Mouse (Mus musculus) NIH3T3 (cell line): ENCODE measurements at regions not wholly inside any gene's neighbourhood (a gene's known extent, or its start where the extent isn't known, plus 50 kb on each side); places are given as distances from the start of the nearest gene placed in this dataset.
A peak's percentile ranks its signal among the peaks of the same experiment; 100 is the strongest.
"Not testable (repeated sequence)": the region's sequence is repeated elsewhere in the genome, so short reads cannot be mapped to it uniquely, and the experiment has no call there.

Experiments
- DNase-seq: peaks from one replicate; pipeline ENCODE4 v3.0.0-alpha.2; 2012; ENCODE audit warnings: low read depth

DNA sequence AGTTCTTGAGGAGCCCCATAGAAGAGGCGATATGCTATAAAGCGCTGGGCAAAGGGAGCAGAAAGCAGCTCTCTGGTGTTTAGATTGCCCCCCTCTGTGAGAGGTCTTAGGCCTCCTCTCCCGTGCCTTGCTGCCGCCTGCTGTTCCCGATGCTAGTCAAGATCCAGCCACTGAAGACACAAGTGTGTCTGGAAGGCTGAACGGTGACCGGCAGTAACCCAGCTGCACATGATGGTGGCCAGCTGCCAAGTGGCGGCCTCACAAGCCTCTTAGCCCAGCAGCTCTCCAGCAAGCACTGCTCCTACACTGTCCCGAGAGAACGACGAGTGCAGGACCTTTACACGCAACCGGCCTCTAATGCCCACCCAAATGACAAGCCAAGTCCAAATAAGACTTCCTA lies 104.1 kb upstream of the Abca1 start:
- DNase-seq: peak; percentile 34

DNA sequence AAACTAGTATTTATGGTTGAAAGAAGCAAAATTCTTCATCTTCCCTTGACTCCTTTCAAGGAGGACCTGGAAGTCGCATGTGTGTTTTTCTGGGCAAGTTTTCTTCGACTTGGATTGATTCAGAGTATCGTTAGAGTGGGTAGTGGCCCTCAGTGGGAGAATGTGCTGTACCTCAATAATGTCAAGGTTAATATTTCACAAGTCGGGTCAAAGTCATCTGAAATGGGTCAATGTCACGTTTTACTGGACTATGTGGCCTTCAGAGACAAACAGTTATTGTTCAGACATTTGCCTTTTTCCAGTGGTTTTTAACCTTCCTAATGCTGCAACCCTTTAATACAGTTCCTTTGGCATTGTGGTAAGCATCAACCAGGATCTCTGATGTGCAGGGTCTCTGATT lies 102.8 kb upstream of the Abca1 start:
- no peak for DNase-seq

DNA sequence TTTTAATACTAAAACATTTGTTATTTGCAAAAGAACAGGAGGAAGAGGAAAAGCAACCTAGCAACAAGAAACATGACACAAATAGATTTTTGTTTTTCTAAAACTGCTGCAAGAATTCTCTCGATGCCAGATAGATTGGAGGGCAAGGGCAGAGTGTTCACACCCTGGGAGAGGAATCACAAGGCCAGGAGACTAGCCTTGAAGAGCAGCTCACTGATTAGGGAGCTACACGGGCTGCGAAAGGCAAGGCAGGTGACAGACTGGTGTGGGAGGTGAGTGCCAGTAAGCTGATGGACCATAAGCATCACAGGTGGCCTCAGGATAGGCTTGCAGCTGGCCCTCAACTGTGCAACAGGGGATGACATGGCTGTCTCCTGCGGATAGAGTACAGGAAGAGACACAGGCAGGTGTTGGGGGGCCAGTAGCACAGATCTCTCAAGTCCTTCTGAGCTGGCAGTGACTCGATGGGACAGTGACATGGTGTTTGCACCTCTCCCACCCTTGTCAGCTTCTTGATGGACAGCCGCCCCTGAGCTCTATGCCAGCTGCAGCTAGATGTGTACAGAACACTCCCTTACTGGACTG lies 102.0 kb upstream of the Abca1 start:
- DNase-seq: no peak

DNA sequence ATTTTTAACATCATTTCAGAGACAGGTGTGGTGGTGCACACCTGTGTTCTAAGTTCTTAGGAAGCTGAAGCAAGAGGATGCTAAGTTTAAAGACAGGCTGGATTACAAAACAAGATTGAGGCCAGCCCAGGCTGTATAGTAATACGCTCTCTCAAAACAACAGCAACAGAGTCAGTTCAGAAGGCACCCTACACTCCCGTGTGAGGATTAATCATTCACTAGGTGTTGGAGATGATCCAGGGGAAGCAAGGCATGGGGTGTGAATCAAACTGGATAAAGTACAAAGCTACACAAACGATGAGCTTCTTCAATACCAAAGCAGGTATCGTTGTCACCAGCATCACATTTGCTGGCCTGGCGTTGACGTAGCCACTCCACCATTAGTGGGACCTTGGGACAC lies 99.3 kb upstream of the Abca1 start:
- no peak for DNase-seq

DNA sequence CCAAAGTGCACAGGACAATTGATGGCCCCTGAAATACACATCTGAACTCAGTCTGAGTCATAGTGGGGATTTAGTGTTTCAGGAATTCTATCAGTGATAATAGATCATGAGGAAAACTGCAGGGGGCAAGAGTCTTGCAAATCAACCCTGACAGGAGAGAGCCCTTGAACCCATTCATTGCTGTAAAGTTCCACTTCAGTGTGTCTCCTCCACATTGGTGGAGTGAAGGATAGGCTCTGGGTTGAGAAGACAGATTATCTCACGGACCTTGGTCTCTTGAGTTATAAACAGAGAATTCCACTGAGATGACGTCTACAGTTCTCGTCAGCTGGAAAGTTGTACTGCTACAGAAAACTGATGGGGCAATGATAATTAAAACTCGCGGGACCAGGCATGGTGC lies 97.3 kb upstream of the Abca1 start:
- no peak for DNase-seq

DNA sequence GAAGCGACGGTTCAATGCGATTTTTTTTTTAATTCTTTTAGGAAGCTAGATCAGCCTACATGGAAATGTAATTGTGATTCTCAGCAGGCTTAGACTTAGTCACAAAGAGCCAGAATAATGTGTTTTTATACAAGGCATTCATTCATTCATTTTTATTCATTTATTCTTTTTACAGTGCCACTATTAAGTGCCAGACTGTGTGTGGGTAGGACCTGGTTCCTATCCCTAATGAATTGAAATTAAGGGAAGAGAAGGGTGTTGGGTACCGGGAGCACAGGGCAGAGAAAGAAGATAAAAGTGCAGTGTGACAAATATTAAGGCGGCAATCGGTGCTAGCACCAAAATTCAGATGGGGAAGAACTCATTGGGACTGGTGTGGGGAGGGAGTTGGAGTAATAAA lies 94.8 kb upstream of the Abca1 start:
- DNase-seq: no peak

DNA sequence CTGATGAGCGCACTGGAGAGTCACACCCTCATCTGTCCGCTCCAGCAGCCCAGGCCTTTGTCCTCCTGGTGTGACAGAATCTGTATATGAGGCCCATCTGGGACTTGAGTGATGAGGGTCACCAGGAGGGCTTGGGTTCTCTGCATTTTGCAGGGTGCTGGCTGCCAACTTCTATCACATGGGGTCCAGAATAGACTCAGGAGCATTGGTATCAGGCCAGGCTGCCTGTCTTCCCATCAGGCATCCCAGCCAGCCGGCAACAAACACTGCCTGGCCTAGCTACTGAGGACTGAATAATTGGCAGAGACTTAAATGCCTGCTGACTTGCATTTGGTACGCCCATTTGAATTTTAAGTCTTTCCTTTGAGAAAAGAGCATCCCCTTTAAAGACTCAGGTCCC lies 94.0 kb upstream of the Abca1 start:
- DNase-seq: no peak

DNA sequence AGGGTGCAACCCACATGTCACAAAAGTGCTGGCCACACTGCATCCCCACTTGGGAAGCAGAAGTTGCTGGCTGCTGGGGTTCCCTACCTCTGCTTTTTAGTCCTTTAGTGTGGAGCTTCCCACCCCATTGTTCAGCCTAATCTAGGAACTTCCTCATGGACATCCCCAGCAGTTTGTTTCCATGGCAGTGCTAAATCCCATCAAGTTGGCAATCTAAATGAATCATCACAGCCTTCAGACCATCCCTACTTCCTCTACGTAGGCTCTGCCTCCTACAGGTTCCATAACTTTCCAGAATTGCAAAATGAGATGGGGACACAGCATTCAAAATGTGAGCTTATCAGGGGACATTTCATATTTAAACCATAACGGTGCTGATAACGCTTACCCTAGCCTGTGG lies 90.6 kb upstream of the Abca1 start:
- no peak for DNase-seq

DNA sequence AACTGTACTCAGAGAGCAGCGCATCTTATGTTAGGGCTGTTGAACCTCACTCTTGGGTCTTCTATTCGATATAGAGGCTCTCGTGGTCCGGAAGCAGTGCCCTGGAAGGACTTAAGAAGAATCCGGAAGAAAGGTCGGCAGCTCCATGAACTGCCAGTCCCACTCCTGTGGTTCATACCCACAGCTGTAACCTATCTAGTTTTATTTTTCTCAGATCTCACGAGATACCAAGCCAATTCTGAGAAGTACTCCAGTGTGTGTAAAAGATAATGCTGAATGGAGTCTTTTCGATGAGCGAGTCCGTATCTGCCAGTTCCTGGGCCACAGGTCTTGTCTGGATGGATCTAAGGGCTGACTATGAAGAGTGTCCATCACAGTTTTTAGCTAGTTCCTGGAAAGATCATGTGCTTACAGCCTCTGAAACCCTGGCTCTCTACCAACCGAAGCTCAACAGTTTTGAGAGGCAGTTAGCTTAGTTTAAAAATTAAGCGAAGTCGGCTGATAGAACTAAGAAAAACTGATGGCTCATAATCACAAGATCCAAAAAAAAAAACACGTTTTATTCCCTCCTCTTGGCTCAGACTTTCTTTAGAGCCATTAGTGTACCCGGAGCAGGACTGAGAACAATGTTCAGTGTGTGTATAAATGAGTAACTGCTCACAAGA lies 86.5 kb upstream of the Abca1 start:
- peak; percentile 31 for DNase-seq

DNA sequence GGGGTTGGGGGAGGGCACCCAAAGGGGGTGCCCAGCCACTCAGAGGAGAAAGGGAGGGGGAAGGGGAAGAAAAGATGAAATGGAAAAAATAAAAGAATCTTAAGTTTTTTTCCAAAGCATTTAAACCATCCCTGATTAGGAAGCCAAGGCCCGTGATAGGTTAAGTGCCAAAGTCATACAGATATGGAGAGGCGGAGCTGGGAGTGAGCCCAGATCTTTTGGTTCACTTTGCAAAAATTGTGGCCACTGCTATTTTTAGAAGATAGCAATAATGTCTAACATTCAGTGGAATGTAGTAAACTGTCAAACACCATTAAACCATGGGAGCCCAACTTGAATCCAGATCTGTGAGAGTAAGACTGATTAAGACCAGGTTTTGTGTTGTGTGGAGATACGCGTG lies 85.9 kb upstream of the Abca1 start:
- peak; percentile 62 for DNase-seq

DNA sequence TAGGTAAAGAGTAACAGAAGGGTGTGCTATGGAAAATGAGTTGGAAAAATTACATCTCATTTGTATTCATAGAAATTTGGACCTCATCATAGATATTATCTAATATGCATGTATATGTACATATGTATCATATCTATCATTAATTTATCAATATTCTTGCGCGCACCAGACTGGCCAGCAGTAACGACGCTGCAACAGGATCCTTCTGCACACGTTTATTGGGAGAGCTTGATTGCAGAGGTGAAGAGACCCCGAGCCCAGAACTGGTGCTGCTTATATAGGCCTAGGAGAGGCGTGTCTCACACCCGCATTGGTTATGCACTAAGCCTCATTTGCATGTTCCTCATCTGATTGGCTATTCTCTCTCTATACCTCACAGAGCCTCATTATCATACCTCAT lies 83.8 kb upstream of the Abca1 start:
- not testable (repeated sequence) for DNase-seq

DNA sequence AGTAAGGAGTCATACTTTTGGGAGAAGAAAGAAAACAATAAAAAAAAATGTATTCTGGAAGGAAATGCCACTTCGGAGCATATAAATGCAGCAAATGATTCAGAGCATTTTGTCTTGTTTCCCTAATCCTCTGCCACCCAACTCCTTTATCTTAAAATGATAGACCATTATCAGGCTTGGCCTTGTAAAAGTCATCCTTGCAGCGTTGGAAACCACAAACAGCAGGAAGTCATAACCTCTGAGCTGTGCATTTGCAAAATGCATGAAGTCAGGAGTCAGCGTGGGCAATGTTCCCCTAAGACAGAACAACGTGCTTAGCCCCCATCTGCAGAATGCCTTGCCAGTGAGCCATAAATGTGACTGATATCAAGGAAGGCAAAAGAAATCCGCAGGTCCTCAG lies 80.2 kb upstream of the Abca1 start:
- peak; percentile 17 for DNase-seq

DNA sequence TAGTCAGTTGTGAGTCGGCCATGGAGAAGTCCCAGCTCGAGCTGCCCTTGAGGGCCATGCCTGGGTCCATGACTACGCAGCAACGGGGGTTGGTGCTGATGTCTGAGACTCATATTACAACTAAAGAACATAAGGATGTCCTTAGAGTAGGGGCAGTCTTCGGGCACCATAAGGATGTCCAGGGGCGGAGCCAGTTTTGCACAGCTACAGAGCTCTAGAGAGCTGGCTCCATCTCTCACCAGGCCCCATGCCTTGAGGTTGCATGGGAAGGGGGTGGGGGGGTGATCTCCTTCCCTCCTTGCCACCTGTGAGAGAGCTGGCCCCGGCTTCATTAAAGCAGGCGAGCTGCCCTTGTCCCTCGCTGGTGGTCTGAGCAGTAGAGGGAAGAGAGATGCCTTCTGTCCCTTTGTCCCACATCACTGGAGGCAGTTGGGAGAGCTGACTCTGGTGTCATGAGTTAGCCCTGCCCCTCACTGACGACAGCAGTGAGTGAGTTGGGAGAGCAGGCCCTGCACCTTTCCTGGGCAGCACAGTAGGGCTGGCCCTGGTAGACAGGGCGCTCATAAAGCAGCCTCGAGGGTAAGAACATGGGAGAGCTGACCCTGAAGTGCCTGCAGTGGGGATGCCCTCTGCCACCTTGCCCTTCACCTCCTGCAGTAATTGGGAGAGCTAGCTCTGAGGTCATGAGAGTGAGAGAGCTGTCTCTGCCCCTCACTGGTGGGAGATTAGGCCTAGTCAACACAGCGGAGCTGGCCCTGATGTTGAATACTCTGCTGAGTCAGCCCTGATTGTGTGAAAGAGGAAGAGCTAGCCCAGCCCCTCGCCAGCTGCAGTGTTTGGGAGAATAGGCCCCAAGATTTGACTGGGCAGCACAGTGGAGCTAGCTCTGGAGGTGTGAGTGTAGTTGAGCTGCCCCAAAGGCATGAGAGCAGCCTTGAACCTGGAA lies 78.9 kb upstream of the Abca1 start:
- DNase-seq: no peak

DNA sequence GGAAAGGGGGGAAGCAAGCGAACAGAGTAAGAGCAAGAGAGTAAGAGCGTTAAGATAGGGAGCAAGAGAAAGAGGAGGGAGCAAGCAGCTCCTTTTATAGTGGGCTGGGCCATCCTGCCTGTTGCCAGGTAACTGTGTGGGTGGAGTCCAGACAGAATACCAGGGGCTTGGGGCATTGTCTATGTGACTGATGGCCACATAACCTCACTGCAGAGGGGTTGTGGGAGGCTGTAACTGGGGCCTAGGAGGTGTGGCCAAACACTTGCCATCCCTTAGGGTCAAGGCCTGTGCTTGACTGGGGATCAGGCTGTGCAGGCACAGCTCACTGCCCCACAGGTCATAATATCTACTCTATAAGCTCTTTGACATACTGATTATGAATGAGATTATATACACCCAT lies 76.2 kb upstream of the Abca1 start:
- no peak for DNase-seq

DNA sequence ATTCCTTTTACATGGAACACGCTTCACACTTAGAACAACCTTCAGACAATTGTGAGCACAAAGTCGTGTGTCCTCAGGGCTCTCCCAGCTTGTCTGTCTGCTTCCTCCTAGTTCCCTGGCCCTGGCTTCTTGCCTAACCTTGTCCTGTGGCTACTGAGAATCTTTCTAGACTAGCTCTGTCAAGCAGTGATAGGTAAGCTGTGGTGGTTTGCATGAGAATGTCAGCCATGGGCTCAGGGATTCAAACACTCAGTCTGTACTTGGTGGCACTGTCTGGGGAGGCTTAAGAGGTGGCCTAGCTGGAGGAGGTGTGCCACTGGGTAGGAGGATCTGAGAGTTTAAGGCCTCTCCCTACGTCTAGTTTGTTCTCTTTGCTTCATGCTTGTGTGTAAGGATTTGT lies 72.7 kb upstream of the Abca1 start:
- no peak for DNase-seq

DNA sequence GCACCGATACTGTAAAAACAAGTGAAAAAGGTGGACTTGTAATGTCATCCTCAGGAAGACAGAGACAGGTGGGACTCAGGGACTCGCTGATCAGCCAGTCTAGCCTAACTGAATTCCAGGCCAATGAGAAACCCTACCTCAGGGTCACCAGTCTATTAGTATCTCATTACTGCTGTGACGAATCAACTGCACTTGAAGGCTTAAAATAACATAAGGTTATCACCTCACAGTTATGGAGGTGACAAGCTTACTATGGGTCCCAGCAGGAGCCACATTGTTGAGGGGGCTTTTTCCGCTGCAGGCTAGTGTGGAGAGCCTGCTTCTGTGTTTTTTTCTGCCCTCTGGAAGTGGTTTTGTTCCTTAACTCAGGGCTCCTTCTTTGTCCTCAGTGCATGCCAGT lies 72.2 kb upstream of the Abca1 start:
- DNase-seq: no peak

DNA sequence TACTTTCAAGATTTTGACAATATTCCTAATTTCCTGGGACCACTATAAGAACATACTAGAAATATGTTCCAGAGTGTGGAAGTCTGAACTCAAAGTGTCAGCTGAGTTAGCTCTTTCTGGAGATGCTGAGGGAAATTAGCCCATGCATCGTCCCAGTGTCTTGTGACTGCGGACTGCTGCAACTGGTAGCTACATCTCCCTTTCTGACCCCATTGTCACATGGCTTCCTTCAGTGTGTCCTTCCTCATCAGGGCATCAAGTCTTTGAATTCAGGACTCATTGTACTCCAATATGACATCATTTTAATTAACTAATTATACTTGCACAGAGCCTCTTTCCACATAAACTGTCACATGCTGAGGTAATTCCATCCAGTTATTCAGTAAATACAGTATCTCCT lies 71.4 kb upstream of the Abca1 start:
- no peak for DNase-seq

DNA sequence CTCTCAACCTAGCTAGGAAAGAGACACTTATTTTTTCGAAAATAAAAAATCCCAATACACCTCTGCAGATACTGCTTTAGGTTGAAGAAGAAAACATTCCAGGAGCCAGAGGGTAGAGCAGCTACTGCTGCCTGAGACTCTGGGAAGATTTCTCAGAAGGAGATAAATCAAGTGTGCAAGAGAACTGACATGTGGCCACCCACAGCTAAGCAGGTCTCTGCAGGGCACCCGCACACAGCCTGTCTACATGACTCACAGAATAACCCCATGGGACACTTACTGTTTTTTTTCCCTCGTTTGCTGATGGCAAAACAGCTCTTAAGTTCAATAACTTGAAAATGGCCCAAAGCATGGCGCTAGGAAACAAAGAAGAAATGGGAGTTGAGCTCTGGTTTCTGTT lies 68.7 kb upstream of the Abca1 start:
- peak; percentile 73 for DNase-seq

DNA sequence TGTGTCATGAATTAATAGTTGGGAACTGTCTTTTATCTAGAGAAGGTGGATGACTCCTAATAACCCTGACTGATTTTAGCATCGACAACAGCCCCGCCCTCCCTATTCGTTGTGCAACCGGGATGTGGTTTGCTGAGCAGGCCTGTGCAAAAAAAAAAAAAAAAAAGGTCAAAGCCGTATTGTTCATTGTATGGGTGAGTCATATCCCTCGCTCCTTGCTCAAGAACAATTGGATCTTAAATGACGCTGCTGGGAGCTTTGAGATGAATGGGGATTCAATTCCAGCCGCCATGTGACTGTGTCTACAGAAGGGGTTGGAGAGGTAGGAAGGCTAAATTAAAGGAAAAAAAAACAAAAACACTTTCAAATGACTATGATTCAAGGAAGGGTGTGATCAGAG lies 68.1 kb upstream of the Abca1 start:
- DNase-seq: peak; percentile 77

DNA sequence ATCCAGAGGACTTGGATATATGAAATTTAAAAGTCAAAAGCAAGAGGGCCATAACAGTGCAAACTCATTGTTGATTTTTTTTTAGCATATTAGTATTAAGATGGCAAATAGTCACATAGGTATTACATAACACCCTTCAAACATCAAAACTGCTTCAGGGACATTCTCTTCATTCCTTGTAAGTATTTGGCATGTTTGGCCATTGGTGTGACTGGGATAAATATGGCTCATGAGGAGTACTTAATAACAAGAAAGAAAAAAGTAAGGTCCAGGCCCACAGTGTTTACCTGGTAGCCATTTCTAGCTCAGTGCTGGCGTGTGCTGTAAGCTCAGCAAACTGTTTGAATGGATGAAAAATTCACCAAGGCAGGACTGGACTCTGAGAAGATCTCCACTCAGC lies 67.4 kb upstream of the Abca1 start:
- DNase-seq: no peak

DNA sequence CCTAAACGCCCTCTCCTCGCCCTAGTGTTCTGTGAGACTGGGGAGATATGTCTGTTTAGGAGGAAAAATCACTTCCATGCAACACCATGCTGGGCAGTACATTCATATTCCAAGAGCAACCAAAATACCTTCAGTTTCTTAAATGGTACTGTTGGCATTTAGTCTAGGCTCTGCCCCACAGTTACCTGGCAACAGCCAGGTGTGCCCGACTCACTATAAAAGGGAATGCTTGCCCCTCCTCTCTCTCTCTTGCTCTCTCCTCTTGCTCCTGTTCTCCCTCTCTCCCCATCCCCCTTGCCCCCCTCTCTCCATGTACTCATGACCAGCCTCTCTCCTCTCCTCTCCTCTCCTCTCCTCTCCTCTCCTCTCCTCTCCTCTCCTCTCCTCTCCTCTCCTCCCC lies 66.7 kb upstream of the Abca1 start:
- DNase-seq: no peak

DNA sequence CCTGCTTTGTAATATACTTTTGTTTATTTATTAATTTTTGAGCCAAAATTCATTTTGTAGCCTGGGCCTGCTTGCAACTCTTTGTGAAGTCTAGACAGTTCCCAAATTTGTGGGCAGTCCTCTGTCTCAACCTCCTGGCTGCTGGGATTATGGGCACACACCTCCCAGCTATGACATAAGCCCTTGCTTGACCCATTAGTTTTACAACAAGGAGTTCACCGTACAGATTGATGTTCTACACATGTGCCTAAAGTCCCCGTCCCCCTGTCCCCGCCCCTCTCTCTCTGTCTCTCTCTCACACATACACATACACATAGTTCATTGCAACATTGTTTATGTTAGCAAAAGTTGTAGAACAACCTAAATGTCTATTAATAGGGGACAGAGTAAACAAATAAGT lies 63.7 kb upstream of the Abca1 start:
- no peak for DNase-seq

DNA sequence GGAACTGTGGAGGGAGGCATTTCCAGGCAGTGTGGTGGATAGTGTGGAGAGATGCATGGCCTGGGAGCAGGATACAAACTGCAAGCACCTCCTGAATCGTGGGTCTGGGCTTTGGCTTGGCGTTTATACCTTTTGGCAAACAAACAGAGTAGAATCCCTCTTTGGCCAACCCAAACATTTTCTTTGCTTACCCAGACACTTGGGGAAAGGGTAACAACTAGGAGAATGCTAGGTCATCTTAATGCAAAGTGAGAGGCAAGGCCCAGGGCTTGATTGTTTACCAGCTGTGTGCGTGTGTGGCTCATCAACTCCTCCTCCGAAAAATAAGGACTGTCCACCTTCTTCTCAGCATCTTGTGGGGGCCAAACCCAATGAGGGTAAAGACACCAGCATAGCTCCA lies 61.1 kb upstream of the Abca1 start:
- no peak for DNase-seq
